Mouse (Mus musculus): ENCODE measurements around the gene Cpm.
"Not testable (repeated sequence)": the region's sequence is repeated elsewhere in the genome, so short reads cannot be mapped to it uniquely, and the experiment has no call there.

The Cpm gene

DNA sequence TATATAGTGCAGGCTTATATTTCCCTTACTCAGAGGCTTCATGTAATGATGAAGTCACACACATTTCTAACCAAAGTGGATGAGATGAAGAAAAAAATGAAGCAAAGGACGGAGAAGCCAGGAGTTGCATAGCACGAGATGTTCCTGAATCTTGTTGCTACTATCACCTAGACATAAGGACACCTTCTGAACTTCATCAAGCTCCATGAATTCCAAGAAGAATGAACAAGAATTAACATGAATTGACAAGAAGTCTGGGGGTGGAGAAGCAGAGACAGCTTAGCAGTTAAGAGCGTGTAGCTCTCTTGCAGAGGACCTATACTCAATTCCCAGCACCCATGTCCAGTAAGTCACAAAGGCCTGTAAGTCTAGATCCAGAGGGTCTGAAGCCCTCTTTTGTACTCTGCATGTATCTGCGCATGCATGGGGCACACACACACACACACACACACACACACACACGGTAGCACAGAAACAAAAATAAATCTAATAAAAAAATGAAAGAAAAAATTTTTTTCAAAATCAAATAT is 36.2 kb upstream of the Cpm start:
- DNase-seq (ENCODE audit: low spot score in 2 of 2): no peak

DNA sequence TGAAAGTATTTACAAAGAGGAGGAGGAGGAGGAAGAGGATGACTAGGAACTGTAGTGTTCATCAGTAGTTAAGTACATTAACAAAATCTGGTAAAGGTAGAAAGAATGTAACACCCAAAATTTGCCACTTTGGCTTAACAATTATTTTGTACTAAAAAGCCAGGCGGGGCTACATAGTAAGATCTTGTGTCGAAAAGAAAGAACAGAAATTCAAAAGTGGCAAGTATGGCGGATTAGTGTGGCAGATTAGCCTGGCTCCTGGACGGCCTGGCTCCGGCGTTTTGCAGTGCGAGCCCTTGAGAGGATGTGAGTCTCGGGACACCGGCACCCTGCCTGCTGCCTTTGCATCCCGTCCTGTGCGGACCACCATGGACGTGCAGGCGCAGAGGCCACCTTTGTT is 35.4 kb upstream of the Cpm start:
- DNase-seq (ENCODE audit: low spot score in 2 of 2): no peak

DNA sequence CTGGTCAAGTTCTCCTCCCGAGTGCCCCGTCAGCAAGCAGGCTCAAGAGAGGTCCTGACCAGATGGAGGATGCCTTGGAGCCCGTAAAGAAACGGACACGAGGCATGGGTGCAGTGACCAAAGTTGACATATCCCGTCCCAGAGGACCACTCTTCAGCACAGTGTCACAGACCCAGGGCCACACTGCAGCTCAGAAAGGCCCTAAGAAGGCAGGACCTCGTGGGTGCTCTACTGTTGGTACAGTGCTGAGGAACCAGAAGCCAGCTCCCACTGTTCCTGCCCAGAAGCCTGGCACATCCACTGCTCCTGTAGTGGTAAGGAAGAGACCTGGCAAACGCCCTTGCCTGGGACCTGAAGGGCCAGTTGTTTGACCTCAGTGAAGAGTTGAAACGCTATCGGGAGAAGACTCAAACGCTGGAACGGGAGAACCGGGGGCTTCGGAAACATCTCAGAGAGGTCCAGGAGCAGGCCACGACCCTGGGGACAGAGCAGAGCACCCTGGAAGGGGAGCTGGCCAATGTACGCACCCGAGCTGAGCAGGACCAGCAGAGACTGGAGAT is 34.9 kb upstream of the Cpm start:
- no peak for DNase-seq (ENCODE audit: low spot score in 2 of 2)

DNA sequence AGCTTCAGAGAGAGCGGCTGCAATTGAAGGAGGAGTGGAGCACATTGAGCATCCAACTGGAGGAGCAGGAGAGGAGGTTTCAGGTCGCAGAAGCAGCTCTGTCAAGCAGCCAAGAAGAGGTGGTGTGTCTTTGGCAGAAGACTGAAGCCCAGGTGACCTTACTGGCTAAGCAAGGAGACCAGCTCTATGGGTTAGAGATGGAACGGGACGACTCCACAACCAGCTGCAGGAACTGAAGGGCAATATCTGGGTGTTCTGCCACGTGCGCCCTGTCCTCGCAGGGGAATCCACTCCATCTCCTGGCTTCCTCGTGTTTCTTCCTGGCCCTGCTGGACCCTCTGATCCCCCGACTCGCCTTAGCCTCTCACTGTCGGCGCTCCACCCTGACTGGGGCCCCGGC is 34.4 kb upstream of the Cpm start:
- no peak for DNase-seq (ENCODE audit: low spot score in 2 of 2)

DNA sequence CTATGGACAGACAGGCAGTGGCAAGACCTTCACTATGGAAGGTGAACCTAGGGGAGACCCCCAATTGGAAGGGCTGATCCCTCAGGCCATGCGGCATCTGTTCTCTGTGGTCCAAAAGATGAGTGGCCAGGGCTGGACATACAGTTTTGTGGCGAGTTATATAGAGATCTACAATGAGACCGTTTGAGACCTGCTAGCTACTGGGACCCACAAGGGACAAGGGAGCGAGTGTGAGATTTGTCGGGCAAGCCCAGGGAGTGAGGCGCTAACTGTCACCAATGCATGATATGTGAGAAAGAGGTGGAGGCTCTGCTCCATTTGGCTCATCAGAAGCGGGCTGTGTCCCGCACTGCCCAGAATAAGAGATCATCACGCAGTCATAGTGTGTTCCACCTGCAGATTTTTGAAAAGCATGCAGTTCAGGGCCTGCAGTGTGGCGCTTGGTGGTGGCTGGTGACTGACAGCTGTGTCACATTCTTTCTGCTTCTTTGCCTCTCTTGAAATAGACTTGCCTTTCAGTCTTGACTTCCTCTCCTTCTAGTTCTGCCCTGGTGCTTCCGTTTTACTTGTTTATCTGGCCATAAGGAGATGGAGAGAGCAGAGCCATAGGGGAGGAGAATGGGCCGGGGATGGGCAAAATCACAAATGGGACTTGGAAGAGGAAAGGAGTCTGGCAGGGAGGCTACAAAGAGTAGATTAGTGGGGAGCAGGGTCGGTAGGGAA is 33.7 kb upstream of the Cpm start:
- peak in 1 of 2 experiments; percentile 56 for DNase-seq (ENCODE audit: low spot score in 2 of 2)

DNA sequence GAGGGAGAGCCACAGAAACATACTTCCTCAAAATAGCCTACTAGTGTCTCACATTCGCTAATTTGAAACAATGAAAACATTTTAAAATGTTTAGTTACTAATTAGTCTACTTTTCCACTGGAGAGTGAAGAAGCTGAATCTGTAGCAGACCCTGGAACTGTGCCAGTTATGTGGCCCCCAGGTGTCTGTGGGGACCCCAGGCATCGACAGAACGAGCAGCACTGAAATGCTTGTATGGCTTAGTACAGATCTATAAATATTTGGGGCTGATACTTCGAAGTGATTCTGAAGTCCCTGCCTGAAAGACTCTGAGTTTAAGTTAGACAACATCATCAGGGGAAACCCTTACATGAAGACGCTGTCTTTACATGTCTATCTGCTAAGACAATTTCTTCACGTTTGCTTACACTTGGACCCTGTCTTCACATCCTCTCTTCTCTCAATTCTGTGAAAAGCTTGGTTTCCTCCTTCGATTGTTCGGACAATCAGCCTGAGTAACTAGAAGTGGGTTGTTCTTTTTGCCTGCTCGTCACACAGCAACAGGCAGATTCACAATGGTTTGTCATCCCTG is 33.0 kb upstream of the Cpm start:
- no peak for DNase-seq (ENCODE audit: low spot score in 2 of 2)

DNA sequence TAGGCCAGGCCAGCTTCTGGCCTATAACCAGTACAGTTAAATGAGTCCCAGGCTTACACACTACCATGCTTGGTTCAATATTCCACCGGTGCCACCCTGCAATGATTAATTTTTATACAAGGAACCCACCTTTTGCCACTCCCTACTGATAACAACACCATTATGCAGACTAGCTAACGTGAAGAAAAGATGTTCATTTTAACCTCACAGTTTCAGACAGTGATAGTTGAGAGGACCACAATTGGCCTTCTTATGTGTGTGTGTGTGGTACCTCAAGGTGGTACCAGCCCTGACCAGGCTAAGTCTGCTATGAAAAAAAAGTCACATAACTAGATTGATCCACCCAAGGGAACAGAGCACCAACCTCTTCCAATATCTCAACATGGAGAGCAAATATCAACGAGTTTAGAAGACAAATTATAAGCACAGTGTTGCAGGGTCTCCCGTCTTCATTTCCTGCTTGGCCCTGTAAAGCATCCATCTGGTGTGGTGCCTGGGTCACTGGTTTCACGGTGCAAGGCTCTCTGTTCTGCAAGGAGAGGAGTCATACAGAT is 32.5 kb upstream of the Cpm start:
- no peak for DNase-seq (ENCODE audit: low spot score in 2 of 2)

DNA sequence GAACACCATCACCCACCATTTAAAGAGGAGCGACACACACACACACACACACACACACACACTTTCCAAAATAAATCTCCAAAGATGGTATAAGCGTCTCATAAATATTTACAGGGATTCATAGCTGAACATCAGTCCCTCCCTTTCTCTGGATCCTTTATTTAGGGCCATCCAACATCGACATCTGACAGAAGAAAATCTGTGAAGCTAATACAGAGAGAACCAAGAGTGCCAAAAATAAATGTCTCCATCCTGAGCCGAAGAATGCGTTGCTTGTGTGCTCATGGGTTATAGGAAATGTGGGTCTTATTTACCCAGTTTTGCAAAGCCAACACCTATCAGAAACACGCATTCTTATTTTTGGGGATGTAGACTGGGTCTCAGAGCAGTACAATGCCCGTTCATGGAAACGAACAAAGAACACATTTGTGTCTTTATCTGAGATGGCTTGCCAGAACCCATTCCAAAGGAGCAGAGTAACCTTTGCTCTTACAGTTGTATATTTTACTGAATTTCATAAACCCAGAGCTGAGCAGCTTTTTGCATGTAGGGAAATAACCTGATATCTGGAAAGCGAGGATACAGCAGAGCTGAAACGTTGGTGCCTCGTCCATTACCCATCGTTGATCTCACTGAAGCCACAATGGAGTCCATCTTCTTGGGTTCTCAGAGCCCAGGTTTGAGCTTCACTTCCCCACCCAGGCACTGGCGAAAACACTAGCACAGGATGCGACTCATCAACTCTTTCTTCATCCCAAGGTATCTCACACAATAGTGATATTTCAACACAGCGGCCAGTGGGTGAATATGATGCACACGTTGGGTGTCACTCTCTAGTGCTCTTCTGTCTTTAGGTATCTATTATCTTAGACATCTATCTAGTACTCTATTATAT is 31.7 kb upstream of the Cpm start:
- DNase-seq (ENCODE audit: low spot score in 2 of 2): not testable (repeated sequence)

DNA sequence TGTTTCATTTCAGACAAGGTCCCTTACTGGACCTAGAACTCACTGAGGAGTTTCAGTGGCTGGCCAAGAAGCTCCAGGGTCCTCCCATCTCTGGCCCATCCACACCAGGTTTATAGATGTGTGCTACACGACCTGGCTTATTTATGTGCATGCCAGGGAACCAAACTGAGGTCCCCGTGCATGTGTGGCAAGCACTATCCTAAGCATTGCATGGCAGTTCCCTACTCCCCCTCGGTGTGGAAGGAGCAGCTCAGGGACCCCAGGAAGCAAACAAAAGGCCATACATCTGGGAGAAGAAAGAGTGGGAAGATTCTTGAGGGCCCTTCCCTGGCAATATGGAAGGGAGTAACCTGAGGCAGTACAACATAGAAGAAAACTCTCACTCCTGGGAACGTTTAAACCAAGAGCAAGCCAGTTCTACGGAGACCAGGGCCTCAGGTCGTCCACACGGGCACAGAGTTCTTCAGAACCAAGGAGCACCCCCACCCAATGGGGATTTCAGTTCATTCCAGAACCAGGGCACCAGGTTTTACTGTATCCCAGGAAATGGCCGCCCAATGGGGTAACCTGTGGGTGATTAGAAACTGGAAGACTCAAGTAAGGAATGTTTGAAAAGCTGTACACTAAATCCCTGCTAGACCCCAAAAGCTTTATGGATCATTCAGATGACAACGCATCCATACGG is 30.9 kb upstream of the Cpm start:
- no peak for DNase-seq (ENCODE audit: low spot score in 2 of 2)

DNA sequence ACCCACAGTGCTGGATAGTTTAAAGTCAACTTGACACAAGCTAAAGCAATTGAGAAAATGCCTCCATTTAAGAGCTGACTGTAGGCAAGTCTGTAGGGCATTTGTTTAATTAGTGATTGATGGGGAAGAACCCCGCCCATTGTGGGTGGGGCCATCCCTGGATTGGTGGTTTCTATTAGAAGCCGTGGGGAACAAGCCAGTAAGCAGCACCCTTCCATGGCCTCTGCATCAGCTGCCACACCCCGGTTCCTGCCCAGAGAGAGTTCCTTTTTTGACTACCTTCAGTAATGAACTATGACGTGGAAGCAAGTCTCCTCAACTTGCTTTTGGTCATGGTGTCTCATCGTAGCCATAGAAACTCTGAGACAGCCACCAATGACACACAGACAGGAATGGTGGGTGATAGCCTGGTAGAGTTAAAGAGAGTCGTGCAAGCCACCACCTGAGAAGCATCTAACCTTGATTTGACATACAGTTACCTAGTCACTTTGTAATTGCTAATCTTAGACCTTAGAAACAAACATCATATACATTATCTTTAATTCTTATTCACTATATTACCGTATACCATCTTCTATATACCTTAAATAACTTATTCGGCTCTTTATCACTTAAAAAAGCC is 30.2 kb upstream of the Cpm start:
- DNase-seq (ENCODE audit: low spot score in 2 of 2): peak in 1 of 2 experiments; percentile 76

DNA sequence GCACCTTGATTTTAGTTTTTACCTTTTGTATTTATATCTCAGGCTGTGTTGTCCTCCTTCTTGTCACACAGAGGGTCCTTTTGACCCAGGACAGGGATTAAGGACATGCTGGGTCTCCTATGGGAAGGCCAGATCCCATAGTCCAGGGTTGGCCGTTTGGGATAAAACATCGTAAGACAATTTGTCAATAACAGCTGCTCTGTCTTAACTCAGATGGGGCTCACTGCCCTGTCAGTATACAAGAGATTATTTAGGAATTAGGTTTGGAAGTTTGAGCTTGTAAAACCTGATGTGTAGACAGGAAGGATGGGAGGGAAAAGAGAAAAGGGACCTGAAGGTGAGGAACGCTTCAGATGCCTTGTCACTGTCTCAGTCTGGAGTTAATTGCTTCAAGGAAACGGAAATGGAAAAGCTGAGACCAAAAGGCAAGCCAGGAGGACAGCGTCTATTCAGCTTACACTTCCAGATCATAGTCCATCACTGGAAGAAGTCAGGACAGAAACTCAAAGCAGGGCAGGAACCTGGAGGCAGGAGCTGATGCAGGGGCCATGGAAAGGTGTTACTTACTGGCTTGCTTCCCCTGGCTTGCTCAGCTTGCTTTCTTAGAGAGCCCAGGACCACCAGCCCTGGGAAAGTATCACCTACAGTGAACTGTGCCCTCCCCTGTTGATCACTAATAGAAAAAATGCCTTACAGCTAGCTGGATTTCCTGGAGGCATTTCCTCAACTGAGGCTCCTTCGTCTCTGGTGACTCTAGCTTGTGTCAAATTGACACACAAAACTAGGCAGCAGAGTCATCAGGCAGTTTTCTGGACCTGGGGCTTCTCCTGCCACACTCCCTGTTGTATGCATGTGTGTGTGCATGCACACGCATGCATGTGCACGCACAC is 27.9 kb upstream of the Cpm start:
- no peak for DNase-seq (ENCODE audit: low spot score in 2 of 2)

DNA sequence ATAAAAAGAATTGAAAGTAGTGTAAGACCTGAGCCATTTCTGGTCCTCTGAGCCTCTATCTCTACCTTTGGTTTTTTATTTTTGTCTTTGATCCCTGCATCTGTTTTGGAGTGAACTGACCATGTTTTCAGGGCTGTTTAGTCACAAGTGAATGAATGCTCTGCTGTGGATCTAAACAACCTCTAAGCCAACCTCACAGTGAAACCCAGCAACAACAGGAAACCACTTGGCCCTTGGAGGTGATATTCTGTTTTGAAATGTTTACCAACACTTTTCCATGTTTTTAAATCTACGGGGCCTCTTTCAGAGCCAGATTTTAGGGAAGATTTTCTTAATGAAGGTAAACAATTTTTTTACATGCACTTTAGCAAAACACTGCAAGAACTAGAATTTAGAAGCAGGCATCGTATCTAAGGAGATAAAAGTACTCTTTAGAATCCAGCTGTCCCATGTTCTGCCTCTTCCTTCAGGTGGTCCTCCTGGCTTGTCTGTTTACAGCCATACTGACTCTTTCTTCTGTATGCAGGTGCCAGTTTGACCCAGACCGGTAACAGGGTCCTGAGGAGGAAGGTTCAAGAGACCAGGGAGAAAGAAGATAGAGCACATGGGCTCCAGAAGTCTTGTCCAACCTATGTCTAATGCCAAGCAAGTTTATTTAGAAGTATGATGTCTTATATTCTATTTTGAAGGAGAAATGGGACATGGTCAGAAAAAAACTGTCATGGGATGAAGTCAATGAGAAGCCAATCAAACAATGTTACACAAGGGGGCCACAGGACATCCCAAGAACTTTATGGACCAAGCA is 26.8 kb upstream of the Cpm start:
- DNase-seq (ENCODE audit: low spot score in 2 of 2): no peak

DNA sequence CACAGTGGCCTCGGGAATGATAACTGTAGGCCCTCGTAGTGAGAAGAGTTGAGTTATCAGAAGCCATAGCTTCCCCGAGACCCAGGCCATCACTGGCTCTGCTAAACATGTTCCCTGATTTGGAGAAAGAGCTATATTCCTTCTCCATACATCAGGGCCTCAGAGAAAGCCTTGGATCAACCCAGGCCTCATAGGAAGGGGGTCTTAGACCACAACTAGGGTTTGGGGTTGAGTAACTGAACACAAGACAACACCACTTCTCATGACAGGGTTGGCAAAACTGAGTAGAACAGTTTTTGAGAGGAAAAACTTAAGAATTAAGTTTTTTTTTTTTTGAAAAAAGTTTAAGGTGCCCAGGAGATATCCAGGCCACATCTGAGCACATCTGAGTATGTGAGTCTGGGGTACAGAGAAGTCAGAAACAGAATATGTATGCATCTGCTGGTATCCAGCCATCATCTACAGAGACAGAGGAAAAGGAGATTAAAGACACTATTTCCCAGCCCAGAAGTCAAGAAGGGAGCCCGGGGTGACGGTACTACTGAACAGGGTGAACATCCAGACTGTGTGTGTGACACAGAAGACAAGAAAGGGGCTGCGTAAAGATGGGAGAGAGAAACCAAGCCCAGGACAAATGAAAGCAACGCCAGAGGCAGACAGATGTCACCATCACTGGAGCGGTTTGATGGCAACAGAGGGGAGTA is 26.0 kb upstream of the Cpm start:
- no peak for DNase-seq (ENCODE audit: low spot score in 2 of 2)

DNA sequence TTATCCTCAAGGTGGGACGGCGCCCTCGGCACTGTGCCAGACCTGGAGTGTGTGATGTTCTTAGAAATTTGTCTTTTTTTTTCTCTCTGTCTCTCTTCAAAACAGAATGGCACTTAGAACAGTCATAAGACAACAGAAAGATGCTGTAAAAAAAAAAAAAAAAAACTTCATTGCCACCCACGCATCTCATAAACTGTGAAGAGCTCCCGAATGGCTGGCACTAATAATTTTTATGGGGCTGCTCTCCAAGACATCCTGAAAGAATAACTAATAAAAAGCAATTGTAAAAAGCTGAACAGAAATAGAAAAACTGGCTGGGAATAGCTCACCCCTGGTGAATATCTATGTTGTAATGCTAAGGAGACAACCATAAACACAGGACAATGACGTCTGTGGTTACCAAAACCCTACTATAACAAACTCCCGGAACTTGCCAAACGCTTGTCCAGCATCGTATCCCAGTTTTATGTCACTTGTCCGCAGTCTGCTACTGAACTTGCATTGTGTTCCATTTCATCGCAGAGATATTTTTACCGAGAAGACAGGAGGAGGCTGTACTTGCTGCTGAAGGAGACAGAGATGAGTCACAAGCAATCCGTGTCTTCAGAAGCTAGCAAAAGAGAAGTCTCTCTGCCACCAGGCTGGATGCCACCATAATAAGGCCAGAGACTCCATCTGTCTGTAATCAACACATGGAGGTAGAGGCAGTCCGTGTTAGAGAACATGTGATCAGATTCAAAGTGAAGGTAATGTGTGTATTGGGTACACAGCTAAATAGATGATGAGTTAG is 25.3 kb upstream of the Cpm start:
- no peak for DNase-seq (ENCODE audit: low spot score in 2 of 2)

DNA sequence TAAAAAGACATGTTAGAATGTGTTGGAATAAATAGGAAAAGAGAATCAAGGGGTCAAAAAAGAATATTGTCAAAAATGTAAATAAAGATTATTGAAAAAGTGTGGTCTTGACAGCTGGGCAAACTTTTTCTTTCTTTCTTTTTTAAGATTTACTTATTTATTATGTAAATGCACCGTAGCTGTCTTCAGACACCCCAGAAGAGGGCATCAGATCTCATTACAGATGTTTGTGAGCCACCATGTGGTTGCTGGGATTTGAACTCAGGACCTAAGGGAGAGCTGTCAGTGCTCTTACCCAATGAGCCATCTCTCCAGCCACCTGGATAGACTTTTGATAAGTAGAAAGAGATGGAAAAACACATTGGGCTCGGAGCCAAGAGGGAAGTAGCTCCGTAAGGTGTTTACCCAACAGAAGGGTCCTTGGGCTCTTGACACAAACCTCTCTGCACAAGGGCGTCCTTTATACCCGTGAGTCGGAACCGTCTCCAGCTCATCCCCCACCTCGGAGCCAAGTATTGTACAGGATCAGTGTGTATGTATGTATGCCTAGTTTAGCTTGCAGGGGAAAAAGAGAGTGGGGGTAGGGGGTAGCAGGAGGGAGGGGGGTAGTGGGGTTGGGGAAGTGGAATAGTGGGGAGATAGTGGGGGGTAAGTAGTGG is 24.5 kb upstream of the Cpm start:
- no peak for DNase-seq (ENCODE audit: low spot score in 2 of 2)

DNA sequence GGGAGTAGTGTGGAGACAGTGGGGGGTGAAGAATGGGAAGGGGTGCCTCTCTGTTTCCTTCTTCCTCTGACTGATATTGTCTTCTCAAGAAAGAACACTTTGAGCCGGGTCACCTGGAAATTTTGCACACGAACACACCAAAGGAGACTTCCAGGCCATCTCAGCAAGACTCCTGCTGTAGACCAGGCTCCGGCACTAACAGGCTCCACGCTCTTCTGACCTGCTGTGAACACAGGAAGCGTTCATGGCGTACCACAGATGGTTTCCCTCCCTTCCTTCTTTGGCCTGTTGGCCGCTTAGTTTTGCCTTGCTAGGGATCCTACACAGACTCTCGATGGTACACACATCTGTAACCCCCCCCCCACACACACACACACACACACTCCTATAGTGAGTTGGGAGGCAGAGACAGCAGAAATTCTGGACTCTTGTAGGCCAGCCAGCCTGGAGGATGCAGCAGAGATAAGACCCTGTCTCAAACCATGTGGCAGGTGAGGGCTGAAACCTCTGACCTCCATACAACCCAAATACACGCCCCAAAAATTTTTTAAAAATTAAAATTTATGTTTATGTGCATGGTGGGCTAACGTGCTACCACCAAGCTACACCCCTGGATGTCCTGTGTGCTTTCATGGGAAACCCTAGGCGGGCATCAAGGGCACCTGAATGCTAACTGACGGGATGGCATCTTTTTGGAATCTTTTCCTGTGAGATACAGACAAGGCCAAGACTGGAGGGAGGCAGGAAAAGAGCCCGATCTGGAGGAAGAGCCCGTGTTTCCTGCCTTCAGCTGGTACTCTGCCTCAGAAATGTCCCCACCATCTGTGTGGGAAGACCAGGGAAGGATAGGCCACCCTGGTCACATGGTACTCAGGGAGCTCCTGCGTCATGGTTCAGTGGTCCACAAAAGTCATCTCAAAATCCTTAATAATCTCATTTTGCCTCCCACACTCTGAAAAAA is 23.7 kb upstream of the Cpm start:
- no peak for DNase-seq (ENCODE audit: low spot score in 2 of 2)

Measured in natural killer cell, adult 2 months (primary cell).